Mouse (Mus musculus): ENCODE measurements around the gene Ntn4. TPM values are rescaled to one million over a fixed set of nuclear protein-coding genes. Genes with fewer than 3 reads are reported as not detected.

The Ntn4 gene
- polyA plus RNA-seq, 1 experiment from 2014 or later = 4.3 TPM

Other genes with a start within 250 kb of the Ntn4 start
- 161 and 166 TPM in 2 replicates for gene Lta4h, start 187.3 kb upstream of the Ntn4 start, polyA plus RNA-seq (2014; fragmentation: Nextera tagmentation; extraction: Ambion mirVana)
- gene Hal, start 151.9 kb upstream of the Ntn4 start, polyA plus RNA-seq (2014; fragmentation: Nextera tagmentation; extraction: Ambion mirVana) = 0.33 and 0.42 TPM in 2 replicates
- gene Amdhd1, start 100.6 kb upstream of the Ntn4 start, polyA plus RNA-seq (2014; fragmentation: Nextera tagmentation; extraction: Ambion mirVana) = 0.10 TPM in 1 of 2 replicates, not detected in the other
- 0.31 and 0.51 TPM in 2 replicates for gene Ccdc38, start 100.0 kb upstream of the Ntn4 start, polyA plus RNA-seq (2014; fragmentation: Nextera tagmentation; extraction: Ambion mirVana)
- gene Snrpf, start 51.0 kb upstream of the Ntn4 start, polyA plus RNA-seq (2014; fragmentation: Nextera tagmentation; extraction: Ambion mirVana) = 135 TPM in 2 replicates
- gene Usp44, start 190.9 kb downstream of the Ntn4 start, polyA plus RNA-seq (2014; fragmentation: Nextera tagmentation; extraction: Ambion mirVana) = 9.9 and 10.3 TPM in 2 replicates

Measured in hindbrain, embryonic 11.5 days (tissue).